Mouse (Mus musculus) cortical plate, adult 2 months (tissue): ENCODE results near the gene Ccdc85b.

ENCODE experiments used
- CTCF ChIP-seq: fragments of 200-500 bp; IDR thresholded peaks from 2 replicates; pipeline ENCODE4 v1.5.1; 2011; ENCODE audit warnings: mild to moderate bottlenecking, control low read depth, low read length; ENCODE audit not compliant: insufficient read depth; ENCODE audit errors: extremely low read depth
- POLR2A ChIP-seq: fragments of 200-500 bp; IDR thresholded peaks from 2 replicates; pipeline ENCODE4 v1.6.1; 2011; ENCODE audit warnings: mild to moderate bottlenecking, low read length, control low read depth; ENCODE audit not compliant: insufficient read depth; ENCODE audit errors: extremely low read depth

DNA sequence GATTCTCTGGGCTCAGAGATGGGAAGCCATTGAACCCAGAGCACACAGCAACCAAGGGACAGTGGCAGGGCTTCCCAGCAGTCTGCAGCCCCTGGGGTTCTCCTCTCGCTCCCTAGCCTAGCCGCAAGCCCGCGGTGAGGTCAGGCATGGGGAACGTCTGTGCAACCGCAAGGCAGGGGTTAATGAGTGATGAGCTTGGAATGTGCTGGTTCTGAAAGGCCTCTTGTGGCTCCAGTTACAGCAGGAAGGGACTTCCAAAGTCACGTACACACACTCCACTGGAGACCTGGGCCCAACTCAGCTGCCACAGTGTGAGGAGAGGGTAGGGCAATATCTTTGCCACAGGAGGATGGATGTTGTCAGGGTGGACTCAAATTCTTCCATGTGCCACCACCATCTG, 12.7 kb downstream of the Ccdc85b start:
- TF ChIP-seq CTCF (no peak), POLR2A (no peak)
